Mouse (Mus musculus): ENCODE results near the gene Lat2. TPM values are rescaled to one million over a fixed set of nuclear protein-coding genes. Genes with fewer than 3 reads are reported as not detected.

Gene Lat2
- polyA plus RNA-seq, 2 experiments, result 1.7 to 1.8 TPM

- Histone ChIP-seq H3K27ac (no peak within 1 kb of the TSS), H3K9me3 (ENCODE audit: control insufficient read depth, low read length) (no peaks in the 10 kb centered on the region), H3K4me2 (ENCODE audit: low read depth) (peak within 1 kb of the TSS; percentile 80), H3K4me1 (replicated peaks; ENCODE audit: control insufficient read depth in 2 of 2, insufficient read depth in 2 of 2, low read length in 1 of 2) (peaks cover 0 to 9% of the 10 kb centered on the region in 2 experiments; a peak in 2 of 4 replicates), H3K4me3 (ENCODE audit: insufficient read depth in 1 of 2, low read depth in 2 of 2, low read length in 2 of 2) (peak within 1 kb of the TSS; percentile 63), H3K36me3 (replicated peaks; ENCODE audit: control insufficient read depth, insufficient read depth, low read depth) (no peaks in the 10 kb centered on the region), H3K9ac (replicated peaks) (peak within 1 kb of the TSS; percentile 53), H3K27me3 (ENCODE audit: control insufficient read depth, insufficient read depth, low read length) (peaks cover 2% of the 10 kb centered on the region; the same call in 1 of the 2 replicates)
- peak; percentile 83 for ATAC-seq (ENCODE audit: insufficient read depth)
- no peak for TF ChIP-seq EP300 (IDR thresholded peaks at IDR 0.05; ENCODE audit: low read depth)
- no peak for TF ChIP-seq CTCF (IDR thresholded peaks at IDR 0.05; ENCODE audit: low read depth)
- 2% methylated on average over 57 of the region's 61 CpGs for WGBS (ENCODE audit: insufficient replicate concordance)
- peak; percentile 39 to 64 (median 52) for DNase-seq (ENCODE audit: low read depth in 3 of 3, low spot score in 3 of 3)
Measured at GRCm38 (mm10) chr5:134552110-134552972, 62.5 kb downstream of the Lat2 start, which contains the start of gene Clip2. Gene Clip2 (minus strand): TSS chr5:134552434.

- Histone ChIP-seq H3K27ac (no peak overlapping the region), H3K4me3 (ENCODE audit: insufficient read depth in 1 of 2, low read depth in 2 of 2, low read length in 2 of 2) (peak overlapping the region; percentile 63), H3K4me2 (ENCODE audit: low read depth) (peak overlapping the region; percentile 80), H3K36me3 (replicated peaks; ENCODE audit: control insufficient read depth, insufficient read depth, low read depth) (no peaks in the 10 kb centered on the region), H3K4me1 (replicated peaks; ENCODE audit: control insufficient read depth in 2 of 2, insufficient read depth in 2 of 2, low read length in 1 of 2) (peaks cover 0 to 9% of the 10 kb centered on the region in 2 experiments; a peak in 2 of 4 replicates), H3K27me3 (ENCODE audit: control insufficient read depth, insufficient read depth, low read length) (peaks cover 2% of the 10 kb centered on the region; the same call in 1 of the 2 replicates), H3K9ac (replicated peaks) (peak overlapping the region; percentile 53), H3K9me3 (ENCODE audit: control insufficient read depth, low read length) (no peaks in the 10 kb centered on the region)
- DNase-seq (ENCODE audit: low read depth in 3 of 3, low spot score in 3 of 3), result no peak
- 5% methylated on average over 51 of the region's 52 CpGs for WGBS (ENCODE audit: insufficient replicate concordance)
- no peak for ATAC-seq (ENCODE audit: insufficient read depth)
- TF ChIP-seq EP300 (IDR thresholded peaks at IDR 0.05; ENCODE audit: low read depth) (no peak), CTCF (IDR thresholded peaks at IDR 0.05; ENCODE audit: low read depth) (no peak)
Measured at GRCm38 (mm10) chr5:134551233-134552109, 63.4 kb downstream of the Lat2 start.

- H3K4me1 ChIP-seq (replicated peaks; ENCODE audit: control insufficient read depth in 2 of 2, insufficient read depth in 2 of 2, low read length in 1 of 2), result peaks cover 0 to 9% of the 10 kb centered on the region in 2 experiments; a peak in 2 of 4 replicates
- peak overlapping the region; percentile 80 for H3K4me2 ChIP-seq (ENCODE audit: low read depth)
- no peak for TF ChIP-seq EP300 (IDR thresholded peaks at IDR 0.05; ENCODE audit: low read depth)
- no peak for TF ChIP-seq CTCF (IDR thresholded peaks at IDR 0.05; ENCODE audit: low read depth)
Measured at GRCm38 (mm10) chr5:134550836-134551232, 64.0 kb downstream of the Lat2 start.

More at GRCm38 (mm10) chr5:134550836-134551232, 64.0 kb downstream of the Lat2 start:
- H3K9me3 ChIP-seq (ENCODE audit: control insufficient read depth, low read length), result no peaks in the 10 kb centered on the region
- no peak overlapping the region for H3K27ac ChIP-seq
- H3K27me3 ChIP-seq (ENCODE audit: control insufficient read depth, insufficient read depth, low read length), result peaks cover 2% of the 10 kb centered on the region; the same call in 1 of the 2 replicates
- no peak overlapping the region for H3K9ac ChIP-seq (replicated peaks)
- DNase-seq (ENCODE audit: low read depth in 3 of 3, low spot score in 3 of 3), result no peak
- WGBS (ENCODE audit: insufficient replicate concordance), result 31% methylated on average over 6 of the region's 6 CpGs
- H3K4me3 ChIP-seq (ENCODE audit: insufficient read depth in 1 of 2, low read depth in 2 of 2, low read length in 2 of 2), result peak overlapping the region; percentile 63; a peak in 3 of 4 replicates
- H3K36me3 ChIP-seq (replicated peaks; ENCODE audit: control insufficient read depth, insufficient read depth, low read depth), result no peaks in the 10 kb centered on the region
- ATAC-seq (ENCODE audit: insufficient read depth), result no peak

Small RNA genes lying within 50 kb of the gene (microRNA-seq; reads per million reads assigned to microRNA genes)
- gene Mir7228, result not detected

Other genes starting within 250 kb of the Lat2 start
- 7.5 and 7.9 TPM in 2 replicates for gene Gtf2ird1, start 158.3 kb downstream of the Lat2 start, polyA plus RNA-seq (2012; rRNA removed)
- gene Gtf2ird1, start 158.3 kb downstream of the Lat2 start, polyA plus RNA-seq (2014; fragmentation: Nextera tagmentation; extraction: Ambion mirVana), result 8.4 and 9.7 TPM in 2 replicates
- gene Clip2, start 62.6 kb downstream of the Lat2 start, polyA plus RNA-seq (2012; rRNA removed), result 1.5 and 1.8 TPM in 2 replicates
- 0.36 and 0.47 TPM in 2 replicates for gene Clip2, start 62.6 kb downstream of the Lat2 start, polyA plus RNA-seq (2014; fragmentation: Nextera tagmentation; extraction: Ambion mirVana)
- not detected in 2 replicates for gene Syna, start 54.9 kb downstream of the Lat2 start, polyA plus RNA-seq (2012; rRNA removed)
- not detected in 2 replicates for gene Syna, start 54.9 kb downstream of the Lat2 start, polyA plus RNA-seq (2014; fragmentation: Nextera tagmentation; extraction: Ambion mirVana)
- gene Rfc2, start 33.7 kb downstream of the Lat2 start, polyA plus RNA-seq (2012; rRNA removed), result 68.1 and 102 TPM in 2 replicates
- gene Rfc2, start 33.7 kb downstream of the Lat2 start, polyA plus RNA-seq (2014; fragmentation: Nextera tagmentation; extraction: Ambion mirVana), result 180 and 217 TPM in 2 replicates
- 91.2 and 110 TPM in 2 replicates for gene Eif4h, start 24.5 kb upstream of the Lat2 start, polyA plus RNA-seq (2012; rRNA removed)
- gene Eif4h, start 24.5 kb upstream of the Lat2 start, polyA plus RNA-seq (2014; fragmentation: Nextera tagmentation; extraction: Ambion mirVana), result 148 and 167 TPM in 2 replicates
- 1.9 and 2.2 TPM in 2 replicates for gene Limk1, start 73.6 kb upstream of the Lat2 start, polyA plus RNA-seq (2012; rRNA removed)
- gene Limk1, start 73.6 kb upstream of the Lat2 start, polyA plus RNA-seq (2014; fragmentation: Nextera tagmentation; extraction: Ambion mirVana), result 0.89 and 0.92 TPM in 2 replicates
- 3.5 and 3.6 TPM in 2 replicates for gene Eln, start 132.3 kb upstream of the Lat2 start, polyA plus RNA-seq (2012; rRNA removed)
- gene Eln, start 132.3 kb upstream of the Lat2 start, polyA plus RNA-seq (2014; fragmentation: Nextera tagmentation; extraction: Ambion mirVana), result 1.7 and 2.1 TPM in 2 replicates